Mouse (Mus musculus): ENCODE results near the gene Zfp804b. TPM values are rescaled to one million over a fixed set of nuclear protein-coding genes. Genes with fewer than 3 reads are reported as not detected.

Zfp804b gene
- total and polyA plus RNA-seq, 2 experiments from 2014 or later, result 3.5 to 5.0 TPM

DNA sequence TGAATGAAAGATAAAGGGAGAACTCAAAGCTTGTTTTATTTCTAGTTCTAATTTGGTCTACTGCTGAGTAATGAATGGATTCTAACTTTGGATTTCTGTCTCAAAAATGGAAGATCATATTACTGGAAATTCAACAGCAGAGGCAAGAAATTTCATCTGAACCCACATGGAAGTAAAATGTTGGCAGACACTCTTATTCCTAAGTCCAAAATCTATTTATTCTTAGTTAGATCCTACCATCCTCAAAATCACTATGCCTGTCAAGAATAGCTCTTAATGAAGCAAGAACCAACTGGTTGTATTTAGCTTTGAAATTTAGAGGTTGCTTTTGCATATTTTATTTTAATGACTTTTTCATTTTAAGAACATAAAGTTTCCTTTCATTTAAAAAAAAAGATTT lies 473.6 kb downstream of the Zfp804b start:
- Histone ChIP-seq H3K9ac (replicated peaks; ENCODE audit: low read length, poor library complexity, severe bottlenecking) (no peak overlapping the region), H3K4me3 (ENCODE audit: low read depth, low read length) (no peak overlapping the region), H3K36me3 (ENCODE audit: insufficient read depth, low read length) (no peaks in the 10 kb centered on the region), H3K27me3 (ENCODE audit: insufficient read depth, low read length) (no peaks in the 10 kb centered on the region), H3K4me2 (ENCODE audit: low read depth, low read length, poor library complexity, severe bottlenecking) (no peak overlapping the region), H3K27ac (ENCODE audit: low read depth, low read length) (no peak overlapping the region), H3K9me3 (ENCODE audit: low read length) (no peaks in the 10 kb centered on the region), H3K4me1 (ENCODE audit: insufficient read depth, low read length) (no peaks in the 10 kb centered on the region)
- DNase-seq (ENCODE audit: low spot score) (no peak), ATAC-seq (ENCODE audit: low FRiP score) (no peak)
- TF ChIP-seq CTCF (IDR thresholded peaks at IDR 0.05), result no peak

GRCm38 (mm10) chr5:6795396-6795795 lies 549.2 kb downstream of the Zfp804b start:
- Histone ChIP-seq H3K4me1 (ENCODE audit: insufficient read depth, low read length) (no peaks in the 10 kb centered on the region), H3K9me3 (ENCODE audit: low read length) (no peaks in the 10 kb centered on the region), H3K4me2 (ENCODE audit: low read depth, low read length, poor library complexity, severe bottlenecking) (no peak overlapping the region), H3K36me3 (ENCODE audit: insufficient read depth, low read length) (no peaks in the 10 kb centered on the region), H3K27me3 (ENCODE audit: insufficient read depth, low read length) (no peaks in the 10 kb centered on the region), H3K9ac (replicated peaks; ENCODE audit: low read length, poor library complexity, severe bottlenecking) (no peak overlapping the region), H3K4me3 (ENCODE audit: low read depth, low read length) (no peak overlapping the region), H3K27ac (ENCODE audit: low read depth, low read length) (no peak overlapping the region)
- no peak for TF ChIP-seq CTCF (IDR thresholded peaks at IDR 0.05)
- ATAC-seq (ENCODE audit: low FRiP score), result no peak
- no peak for DNase-seq (ENCODE audit: low spot score)
- 71% methylated on average over 2 of the region's 2 CpGs for WGBS

DNA sequence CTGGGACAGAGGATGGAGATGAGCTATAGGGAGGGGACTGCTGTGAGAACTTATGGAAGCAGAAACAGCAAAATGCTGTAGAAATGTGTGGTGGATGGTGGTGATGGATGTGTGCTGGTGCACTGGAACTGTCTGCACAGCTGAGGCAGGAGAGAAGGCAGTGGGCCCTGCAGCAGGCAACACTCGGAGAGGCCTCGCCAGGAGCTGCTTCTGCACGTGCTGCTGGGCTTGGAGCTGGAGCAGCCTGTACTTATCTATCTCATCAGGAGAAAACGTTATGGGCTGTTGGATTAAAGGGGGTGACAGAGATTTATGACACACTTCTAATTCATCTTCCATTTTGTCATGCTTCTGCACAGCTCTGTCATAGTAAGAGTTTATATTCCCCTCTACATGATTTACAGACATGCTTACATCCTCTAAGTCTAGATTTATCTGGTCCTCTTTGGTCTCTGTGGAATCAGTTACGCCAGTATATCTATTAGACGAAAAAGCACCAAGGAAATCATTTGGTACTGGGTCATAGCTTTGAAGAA lies 575.1 kb downstream of the Zfp804b start:
- no peaks in the 10 kb centered on the region for H3K36me3 ChIP-seq (ENCODE audit: insufficient read depth, low read length)
- no peaks in the 10 kb centered on the region for H3K9me3 ChIP-seq (ENCODE audit: low read length)
- 74% methylated on average over 6 of the region's 6 CpGs for WGBS
- H3K27me3 ChIP-seq (ENCODE audit: insufficient read depth, low read length), result no peaks in the 10 kb centered on the region
- no peak overlapping the region for H3K27ac ChIP-seq (ENCODE audit: low read depth, low read length)
- no peaks in the 10 kb centered on the region for H3K4me1 ChIP-seq (ENCODE audit: insufficient read depth, low read length)
- H3K4me2 ChIP-seq (ENCODE audit: low read depth, low read length, poor library complexity, severe bottlenecking), result no peak overlapping the region
- no peak overlapping the region for H3K4me3 ChIP-seq (ENCODE audit: low read depth, low read length)
- H3K9ac ChIP-seq (replicated peaks; ENCODE audit: low read length, poor library complexity, severe bottlenecking), result no peak overlapping the region
- no peak for TF ChIP-seq CTCF (IDR thresholded peaks at IDR 0.05)
- ATAC-seq (ENCODE audit: low FRiP score), result no peak
- no peak for DNase-seq (ENCODE audit: low spot score)

Other genes with a start within 250 kb of the Zfp804b start
- gene Tex47, start 40.6 kb downstream of the Zfp804b start, total RNA-seq (2014; rRNA removed), result not detected in 2 replicates
- 0.26 and 0.58 TPM in 2 replicates for gene Tex47, start 40.6 kb downstream of the Zfp804b start, polyA plus RNA-seq (2015; fragmentation: Nextera tagmentation; extraction: Ambion mirVana)

All from midbrain, postnatal 0 days (tissue).